Mouse (Mus musculus) liver, embryonic 16.5 days (tissue): ENCODE measurements at regions not wholly inside any gene's neighbourhood (a gene's known extent, or its start where the extent isn't known, plus 50 kb on each side); places are given as distances from the start of the nearest gene placed in this dataset.

Source experiments
- ATAC-seq: fragments of 200-750 bp; cut with Nextera tagmentation; 2 replicates; pipeline ENCODE4 v1.8.0; 2017; ENCODE audit warnings: low read depth, mild to moderate bottlenecking, moderate number of reproducible peaks, moderate library complexity
- H3K27ac ChIP-seq: fragments of 300-500 bp; sonication (generic); 2 replicates; pipeline ENCODE4 v1.5.1; 2014; ENCODE audit warnings: mild to moderate bottlenecking, low read length
- H3K27me3 ChIP-seq: fragments of 300-500 bp; sonication (generic); 2 replicates; pipeline ENCODE4 v1.6.1; 2014; ENCODE audit warnings: low read depth, low read length, mixed read lengths; ENCODE audit not compliant: control insufficient read depth, insufficient read depth
- H3K36me3 ChIP-seq: fragments of 300-500 bp; sonication (generic); 2 replicates; pipeline ENCODE4 v1.6.1; 2014; ENCODE audit warnings: mild to moderate bottlenecking; ENCODE audit not compliant: control insufficient read depth, insufficient read depth
- H3K4me1 ChIP-seq: fragments of 300-500 bp; sonication (generic); 2 replicates; pipeline ENCODE4 v1.6.1; 2014; ENCODE audit warnings: low read depth, low read length, mixed read lengths; ENCODE audit not compliant: control insufficient read depth
- H3K4me2 ChIP-seq: fragments of 300-500 bp; sonication (generic); 2 replicates; pipeline ENCODE4 v1.6.1; 2014; ENCODE audit warnings: low read depth, low read length, mixed read lengths
- H3K4me3 ChIP-seq: fragments of 300-500 bp; sonication (generic); 2 replicates; pipeline ENCODE4 v1.5.1; 2014; ENCODE audit warnings: low read depth, mild to moderate bottlenecking, low read length
- H3K9ac ChIP-seq: fragments of 300-500 bp; sonication (generic); 2 replicates; pipeline ENCODE4 v1.6.1; 2014; ENCODE audit warnings: low read depth, low read length
- H3K9me3 ChIP-seq: fragments of 300-500 bp; sonication (generic); replicated peaks from 2 replicates; pipeline ENCODE4 v1.6.1; 2016; ENCODE audit warnings: low read length; ENCODE audit not compliant: control insufficient read depth
- WGBS: fragments of 180-500 bp; shearing (Covaris S2); extraction: QIAGEN DNeasy Blood & Tissue Kit; methylation state at CpG from one replicate; pipeline ENCODE4 v1.1.7; 2014; ENCODE audit not compliant: insufficient replicate concordance; 5-methylcytosine and 5-hydroxymethylcytosine counted together

DNA sequence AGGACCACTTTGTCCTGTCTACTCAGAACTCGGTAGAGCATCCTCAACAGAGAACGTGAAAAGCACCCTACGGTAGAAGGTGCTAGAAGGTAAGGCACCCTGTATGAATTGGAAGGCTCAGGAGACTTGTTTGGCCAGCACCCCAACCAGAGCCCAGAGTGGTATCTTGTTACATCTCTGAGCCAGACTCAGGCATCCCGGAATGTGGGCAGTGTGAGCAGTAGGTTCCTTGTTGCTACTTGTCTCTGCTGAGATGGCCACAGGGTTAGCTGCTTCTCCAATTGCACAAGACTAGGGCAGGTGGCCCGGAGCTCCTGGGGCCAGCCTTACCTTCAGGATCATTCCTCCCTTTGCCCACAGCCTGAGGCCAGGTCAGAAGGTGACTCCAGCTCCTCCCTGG is 88.9 kb upstream of the Tle3 start:
- no peak overlapping the region for H3K4me2 ChIP-seq
- no peaks in the 10 kb centered on the region for H3K9me3 ChIP-seq
- H3K27ac ChIP-seq: no peak overlapping the region
- no peak overlapping the region for H3K9ac ChIP-seq
- H3K4me3 ChIP-seq: no peak overlapping the region
- H3K4me1 ChIP-seq: peaks cover 2% of the 10 kb centered on the region; the same call in 1 of the 2 replicates
- H3K36me3 ChIP-seq: no peaks in the 10 kb centered on the region
- H3K27me3 ChIP-seq: peaks cover 8% of the 10 kb centered on the region
- 60% methylated on average over 5 of the region's 5 CpGs for WGBS
- ATAC-seq: no peak

DNA sequence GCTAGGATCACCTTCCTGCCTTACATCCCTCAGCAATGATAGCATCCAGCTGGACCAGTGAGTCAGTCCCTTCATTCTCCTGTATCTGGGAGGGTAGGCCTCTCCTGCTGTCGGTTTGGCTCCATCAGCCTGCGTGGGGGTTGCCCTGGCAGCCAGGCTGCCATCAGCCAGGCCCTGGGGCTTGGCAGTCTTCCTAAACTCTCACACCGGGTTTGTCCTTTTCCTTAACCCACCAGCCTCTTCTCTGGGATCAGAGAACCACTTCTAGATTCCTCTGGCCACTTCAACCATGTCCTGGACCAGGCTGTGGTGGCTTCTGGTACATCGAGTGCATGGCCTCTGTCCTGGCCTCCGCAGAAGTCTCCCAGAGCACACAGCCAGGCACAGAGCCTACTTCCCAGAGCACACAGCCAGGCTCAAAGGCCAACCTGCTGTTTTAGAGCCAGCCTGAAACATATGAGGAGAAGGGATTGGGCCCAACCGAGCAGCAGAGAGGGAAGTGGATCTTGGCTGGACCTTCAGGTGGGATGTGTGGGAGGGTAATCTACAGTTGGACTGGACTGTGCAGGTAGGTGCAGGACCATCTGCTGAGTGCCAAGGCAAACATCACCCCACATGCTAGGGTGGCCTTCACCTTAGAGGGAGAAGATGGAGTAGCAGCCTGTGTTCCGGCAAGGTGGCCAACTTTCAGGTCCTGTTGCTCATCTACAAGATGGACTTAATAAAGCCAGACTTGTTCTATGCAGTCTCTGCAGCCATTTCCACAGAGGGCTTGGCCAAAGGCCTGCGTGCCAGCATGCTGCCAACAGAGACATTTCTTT is 87.8 kb upstream of the Tle3 start:
- Histone ChIP-seq H3K36me3 (no peaks in the 10 kb centered on the region), H3K4me2 (no peak overlapping the region), H3K4me1 (no peaks in the 10 kb centered on the region), H3K9me3 (no peaks in the 10 kb centered on the region), H3K9ac (no peak overlapping the region), H3K4me3 (no peak overlapping the region), H3K27ac (no peak overlapping the region), H3K27me3 (peaks cover 2% of the 10 kb centered on the region)
- no peak for ATAC-seq
- WGBS: 61% methylated on average over 8 of the region's 8 CpGs

DNA sequence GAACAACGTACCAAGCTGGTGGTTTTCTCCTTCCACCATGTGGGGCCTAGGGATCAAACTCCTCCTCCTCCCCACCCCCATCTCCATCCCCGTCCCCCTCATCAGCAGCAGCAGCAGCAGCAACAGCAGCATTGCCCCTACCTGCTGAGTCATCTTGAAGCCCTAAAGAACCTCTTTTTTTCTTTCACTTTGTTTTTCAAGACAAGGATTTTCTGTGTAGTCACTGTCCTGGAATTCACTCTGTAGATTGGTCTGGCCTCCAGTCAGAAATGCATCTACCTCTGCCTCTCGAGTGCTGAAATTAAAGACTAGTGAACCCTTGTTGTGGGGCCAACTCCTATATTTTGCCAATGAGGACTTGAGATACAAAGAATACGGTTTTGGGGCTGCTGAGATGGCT is 85.6 kb upstream of the Tle3 start:
- Histone ChIP-seq H3K36me3 (no peaks in the 10 kb centered on the region), H3K4me1 (no peaks in the 10 kb centered on the region), H3K27ac (no peak overlapping the region), H3K9ac (no peak overlapping the region), H3K9me3 (no peaks in the 10 kb centered on the region), H3K4me2 (no peak overlapping the region), H3K27me3 (no peaks in the 10 kb centered on the region; the same call in 1 of the 2 replicates), H3K4me3 (no peak overlapping the region)
- WGBS: 60% methylated on average over 4 of the region's 4 CpGs
- ATAC-seq: no peak

DNA sequence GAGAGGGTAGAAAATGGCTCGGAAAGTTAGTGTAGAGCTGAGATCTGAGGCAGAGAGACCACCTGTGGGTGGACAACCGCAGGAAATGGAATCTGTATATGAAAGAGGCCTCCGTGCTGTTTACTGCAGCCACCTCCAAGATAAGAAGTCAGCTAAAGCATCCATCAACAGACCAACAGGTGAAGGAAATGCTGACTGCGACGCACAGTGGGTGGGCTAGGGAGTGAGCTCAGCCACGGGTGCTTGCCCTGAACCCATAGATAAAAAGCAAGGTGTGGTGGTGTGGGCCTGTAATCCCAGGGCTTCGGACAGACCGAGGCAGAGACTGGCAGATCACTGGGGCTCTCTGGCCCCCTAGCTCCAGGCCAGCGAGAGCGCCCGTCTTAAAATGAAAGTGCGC is 83.0 kb upstream of the Tle3 start:
- Histone ChIP-seq H3K9ac (no peak overlapping the region), H3K4me3 (no peak overlapping the region), H3K4me1 (no peaks in the 10 kb centered on the region), H3K27ac (no peak overlapping the region), H3K4me2 (no peak overlapping the region), H3K36me3 (no peaks in the 10 kb centered on the region), H3K9me3 (no peaks in the 10 kb centered on the region), H3K27me3 (0 out of 2 replicates have a peak, but pooled peaks cover 3% of the 10 kb centered on the region)
- ATAC-seq: no peak
- 55% methylated on average over 12 of the region's 12 CpGs for WGBS

DNA sequence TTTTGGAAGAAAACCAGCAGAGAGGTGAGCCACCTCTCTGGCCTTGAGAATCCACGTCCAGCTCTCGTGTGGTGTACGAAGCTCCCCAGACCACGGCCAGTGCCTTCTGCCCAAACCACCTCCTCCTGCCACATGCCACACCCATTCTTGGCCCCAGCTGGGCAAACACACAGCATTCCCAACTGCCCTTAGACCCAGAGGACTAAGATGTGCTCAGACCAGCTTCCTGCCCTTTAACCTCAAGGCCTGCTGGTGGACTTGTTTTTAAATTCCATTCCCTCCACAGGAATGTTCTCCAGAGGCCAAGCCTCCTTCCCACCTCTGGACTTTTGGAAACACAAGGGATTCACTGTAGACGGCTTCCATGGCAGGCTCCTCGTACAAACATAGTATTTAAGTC is 82.5 kb upstream of the Tle3 start:
- WGBS: 43% methylated on average over 6 of the region's 6 CpGs
- Histone ChIP-seq H3K4me2 (no peak overlapping the region), H3K9me3 (no peaks in the 10 kb centered on the region), H3K4me3 (no peak overlapping the region), H3K27me3 (0 out of 2 replicates have a peak, but pooled peaks cover 3% of the 10 kb centered on the region), H3K36me3 (no peaks in the 10 kb centered on the region), H3K9ac (no peak overlapping the region), H3K4me1 (no peaks in the 10 kb centered on the region), H3K27ac (no peak overlapping the region)
- no peak for ATAC-seq

DNA sequence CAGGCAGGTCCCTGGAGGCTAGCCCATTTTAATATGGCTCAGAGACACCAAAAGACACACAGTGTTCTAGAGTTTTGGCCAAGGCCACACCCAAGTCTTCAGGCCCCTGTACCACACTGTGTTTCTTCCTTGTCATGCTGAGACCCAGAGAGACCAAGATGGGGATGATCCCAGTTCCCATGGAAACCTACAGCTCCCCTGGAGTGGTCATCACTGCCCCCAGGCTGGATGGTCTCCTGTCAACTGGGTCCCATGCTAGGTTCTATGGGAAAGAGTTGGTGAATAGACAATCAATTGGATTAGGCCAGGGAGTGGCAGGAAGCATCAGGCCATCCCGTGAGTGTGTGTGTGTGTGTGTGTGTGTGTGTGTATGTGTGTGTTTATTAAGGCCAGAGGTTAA is 80.5 kb upstream of the Tle3 start:
- 22% methylated on average over 1 of the region's 1 CpGs for WGBS
- no peak for ATAC-seq
- no peaks in the 10 kb centered on the region for H3K36me3 ChIP-seq
- no peaks in the 10 kb centered on the region for H3K9me3 ChIP-seq
- H3K4me1 ChIP-seq: no peaks in the 10 kb centered on the region
- H3K27me3 ChIP-seq: 0 out of 2 replicates have a peak, but pooled peaks cover 3% of the 10 kb centered on the region
- no peak overlapping the region for H3K4me2 ChIP-seq
- H3K4me3 ChIP-seq: no peak overlapping the region
- H3K27ac ChIP-seq: no peak overlapping the region
- no peak overlapping the region for H3K9ac ChIP-seq

DNA sequence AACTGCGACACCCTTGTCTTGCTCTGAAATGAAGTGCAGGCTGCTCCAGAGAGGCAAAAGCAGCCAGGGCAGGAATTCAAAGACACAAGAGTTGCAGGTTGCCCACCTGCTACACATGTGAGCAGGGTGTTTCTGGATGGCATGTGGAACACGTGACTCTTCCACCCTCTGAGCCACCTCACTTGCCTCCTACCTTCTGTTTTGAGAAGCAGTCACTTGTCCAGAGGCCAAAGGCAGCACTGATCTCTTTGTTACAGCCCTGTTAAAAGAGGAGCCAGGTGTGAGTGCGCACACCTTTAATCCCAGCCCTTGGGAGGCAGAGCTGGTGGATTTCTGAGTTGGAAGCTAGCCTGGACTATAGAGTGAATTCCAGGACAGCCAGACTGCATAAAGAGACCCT is 79.7 kb upstream of the Tle3 start:
- Histone ChIP-seq H3K9me3 (no peaks in the 10 kb centered on the region), H3K27ac (no peak overlapping the region), H3K9ac (no peak overlapping the region), H3K4me1 (no peaks in the 10 kb centered on the region), H3K4me2 (no peak overlapping the region), H3K4me3 (no peak overlapping the region), H3K27me3 (0 out of 2 replicates have a peak, but pooled peaks cover 3% of the 10 kb centered on the region), H3K36me3 (no peaks in the 10 kb centered on the region)
- WGBS: 51% methylated on average over 3 of the region's 3 CpGs
- no peak for ATAC-seq

DNA sequence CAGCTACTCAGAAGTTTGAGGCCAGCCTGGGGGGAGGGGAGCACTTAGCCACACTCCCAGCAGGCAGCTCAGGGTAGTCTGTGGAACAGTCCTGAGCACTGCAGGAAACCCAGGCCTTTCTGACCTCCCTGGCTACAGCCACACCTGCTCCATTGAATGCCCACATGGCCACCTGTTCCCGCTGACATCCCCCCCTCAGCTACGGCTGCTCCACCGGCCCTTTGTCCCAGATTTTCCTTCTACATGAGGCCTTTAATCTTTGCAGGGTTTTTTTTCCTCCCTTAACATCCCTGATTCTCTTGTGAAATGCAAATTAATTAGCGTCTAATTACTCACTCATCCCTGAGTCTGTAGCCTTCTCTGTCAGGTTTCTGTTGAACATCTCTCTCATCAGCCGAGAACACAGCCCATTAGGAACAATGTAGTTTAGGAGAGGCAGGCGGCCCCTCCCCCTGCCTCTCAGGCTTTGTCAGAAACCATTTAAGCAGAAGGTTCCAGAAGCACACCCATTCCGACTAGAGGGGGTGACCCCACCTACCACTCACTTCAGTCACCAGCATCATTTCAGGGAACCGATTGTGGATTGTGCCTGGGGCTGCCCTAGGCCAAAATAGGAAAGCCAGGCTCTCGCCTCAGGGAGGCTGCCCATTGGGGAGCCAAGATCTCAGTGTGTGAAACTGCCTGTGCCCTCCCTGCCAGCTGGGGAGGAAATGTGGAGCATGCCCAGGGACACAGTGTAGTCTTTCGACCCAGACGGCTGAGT is 78.8 kb upstream of the Tle3 start:
- 57% methylated on average over 11 of the region's 11 CpGs for WGBS
- H3K4me3 ChIP-seq: no peak overlapping the region
- H3K27me3 ChIP-seq: 0 out of 2 replicates have a peak, but pooled peaks cover 3% of the 10 kb centered on the region
- H3K36me3 ChIP-seq: no peaks in the 10 kb centered on the region
- H3K9me3 ChIP-seq: no peaks in the 10 kb centered on the region
- ATAC-seq: no peak
- no peak overlapping the region for H3K4me2 ChIP-seq
- H3K27ac ChIP-seq: no peak overlapping the region
- no peaks in the 10 kb centered on the region for H3K4me1 ChIP-seq
- no peak overlapping the region for H3K9ac ChIP-seq

DNA sequence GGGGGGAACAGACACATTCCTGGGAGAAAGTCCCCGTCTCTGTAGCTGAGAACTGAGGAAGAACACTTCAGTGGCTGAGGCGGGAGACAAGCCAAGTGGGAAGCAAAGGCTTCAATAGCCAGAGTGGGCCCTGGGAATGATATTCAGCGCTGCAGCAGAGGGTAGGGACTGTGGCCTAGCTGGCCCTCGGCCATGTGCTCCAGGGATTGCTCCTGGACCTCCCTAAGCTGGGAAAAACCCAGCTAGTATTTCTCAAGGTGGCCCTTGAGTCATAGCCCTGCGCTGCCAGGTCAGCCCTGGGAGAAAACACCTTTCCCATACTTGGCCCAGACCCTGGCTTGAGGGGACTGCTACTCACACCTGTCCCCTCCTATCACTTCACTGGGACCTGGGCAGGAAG is 77.2 kb upstream of the Tle3 start:
- WGBS: 60% methylated on average over 5 of the region's 5 CpGs
- no peaks in the 10 kb centered on the region for H3K9me3 ChIP-seq
- H3K9ac ChIP-seq: no peak overlapping the region
- H3K27ac ChIP-seq: no peak overlapping the region
- 0 out of 2 replicates have a peak, but pooled peaks cover 3% of the 10 kb centered on the region for H3K27me3 ChIP-seq
- no peak for ATAC-seq
- H3K4me3 ChIP-seq: no peak overlapping the region
- H3K4me1 ChIP-seq: peaks cover 8% of the 10 kb centered on the region
- H3K36me3 ChIP-seq: no peaks in the 10 kb centered on the region
- H3K4me2 ChIP-seq: no peak overlapping the region
